Mouse (Mus musculus): ENCODE results near the gene Coro1c.
A peak's percentile ranks its signal among the peaks of the same experiment; 100 is the strongest.

The Coro1c gene

GRCm38 (mm10) chr5:113884750-113885149 lies 23.8 kb downstream of the Coro1c start:
- DNase-seq (ENCODE audit: low read depth, low spot score) = no peak

DNA sequence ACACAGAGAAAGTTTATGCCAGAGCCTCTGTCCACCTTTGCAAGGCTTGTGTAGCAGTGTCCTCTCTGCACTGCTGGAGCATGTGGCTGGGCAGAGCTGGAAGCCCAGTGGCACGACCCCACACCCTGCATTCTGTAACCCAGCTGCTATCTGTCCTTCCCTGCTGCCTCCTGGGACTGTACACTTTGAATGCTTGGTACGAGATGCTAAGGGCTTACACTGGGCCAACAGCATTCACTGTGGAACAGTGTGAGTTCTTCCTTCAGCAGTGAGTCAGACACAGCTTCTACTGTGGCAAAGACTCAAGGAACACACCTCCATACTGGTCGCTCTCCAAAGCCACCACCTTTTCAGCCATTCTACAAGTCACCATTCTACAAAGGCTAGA lies 25.2 kb downstream of the Coro1c start:
- no peak for DNase-seq (ENCODE audit: low read depth, low spot score)

GRCm38 (mm10) chr5:113882566-113883383 lies 25.8 kb downstream of the Coro1c start:
- no peak for DNase-seq (ENCODE audit: low read depth, low spot score)

DNA sequence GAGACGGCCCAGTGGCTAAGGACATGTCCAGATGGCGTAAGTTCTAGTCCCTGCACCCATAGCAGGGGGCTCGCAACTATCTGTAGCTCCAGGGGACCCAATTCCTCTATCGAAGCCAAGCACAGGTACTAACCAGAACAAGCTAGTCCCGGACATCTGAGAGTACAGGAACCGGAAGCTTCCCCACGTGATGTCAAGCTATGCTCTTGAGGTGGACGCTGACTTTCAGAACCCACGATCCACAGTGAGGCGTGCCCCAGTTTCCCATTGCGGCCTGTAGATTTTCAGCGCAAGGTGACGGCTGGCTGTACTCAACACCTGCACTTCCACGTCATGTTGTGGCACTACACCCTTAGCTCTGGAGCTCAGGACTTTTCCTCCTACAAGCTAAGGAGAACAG lies 27.4 kb downstream of the Coro1c start:
- DNase-seq (ENCODE audit: low read depth, low spot score) = no peak

- no peak for DNase-seq (ENCODE audit: low read depth, low spot score)
These were observed 29.5 kb downstream of the Coro1c start for GRCm38 (mm10) chr5:113878943-113879617.

DNA sequence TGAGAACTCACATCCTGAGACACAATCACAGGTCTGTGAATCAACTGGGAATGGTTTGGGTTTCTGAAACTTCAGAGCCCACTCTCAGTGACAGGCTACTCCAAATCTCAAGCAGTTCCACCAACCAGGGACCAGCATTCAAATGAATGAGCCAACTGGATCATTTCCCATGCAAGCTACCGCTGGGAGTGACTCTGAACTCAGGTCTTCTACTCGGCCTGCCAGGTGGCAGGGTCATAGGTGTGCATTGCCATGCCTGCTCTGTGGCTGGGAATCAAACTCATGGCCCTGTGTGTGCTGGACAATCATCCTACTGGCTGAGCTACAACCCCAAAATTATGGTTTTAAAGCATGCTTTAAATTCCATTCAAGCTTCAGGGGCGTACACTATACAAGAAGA lies 31.0 kb downstream of the Coro1c start:
- no peak for DNase-seq (ENCODE audit: low read depth, low spot score)

- no peak for DNase-seq (ENCODE audit: low read depth, low spot score)
These were observed 32.4 kb downstream of the Coro1c start for GRCm38 (mm10) chr5:113876176-113876575.

GRCm38 (mm10) chr5:113875625-113876024 lies 32.9 kb downstream of the Coro1c start:
- no peak for DNase-seq (ENCODE audit: low read depth, low spot score)

- no peak for DNase-seq (ENCODE audit: low read depth, low spot score)
These were observed 34.2 kb downstream of the Coro1c start for GRCm38 (mm10) chr5:113874063-113875024.

GRCm38 (mm10) chr5:113872936-113873912 lies 35.3 kb downstream of the Coro1c start:
- peak; percentile 66 for DNase-seq (ENCODE audit: low read depth, low spot score)

DNA sequence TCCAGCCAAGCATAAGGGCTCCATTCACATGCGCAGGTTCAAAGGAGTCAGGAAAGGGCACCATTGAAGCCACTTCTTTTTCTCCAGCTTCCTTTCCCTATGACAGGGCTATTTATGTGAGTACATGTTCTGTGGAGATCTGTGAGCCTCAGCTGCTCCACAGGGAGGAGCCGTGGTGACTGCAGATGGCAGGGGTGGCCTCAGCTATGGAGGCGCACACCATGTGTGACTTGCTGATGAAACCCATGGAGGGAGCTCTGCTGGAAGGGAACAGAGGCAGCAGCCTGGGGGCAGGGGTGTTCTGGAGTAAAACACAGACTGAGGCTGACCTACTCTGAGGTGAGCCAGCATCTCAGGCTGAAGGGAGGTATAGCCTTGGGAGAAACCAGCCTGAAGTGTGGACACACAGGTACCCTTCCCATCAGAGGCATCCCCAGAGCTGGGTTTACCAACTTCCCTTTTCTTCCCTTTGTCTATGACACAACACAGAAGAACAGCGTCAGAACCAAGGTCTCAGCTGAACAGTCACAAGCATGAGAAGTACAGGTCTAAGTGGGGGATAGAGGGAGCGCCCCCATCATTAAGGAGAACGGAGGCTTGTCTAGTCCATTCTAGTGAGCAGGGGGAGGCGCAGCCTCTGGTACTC lies 36.5 kb downstream of the Coro1c start:
- no peak for DNase-seq (ENCODE audit: low read depth, low spot score)

DNA sequence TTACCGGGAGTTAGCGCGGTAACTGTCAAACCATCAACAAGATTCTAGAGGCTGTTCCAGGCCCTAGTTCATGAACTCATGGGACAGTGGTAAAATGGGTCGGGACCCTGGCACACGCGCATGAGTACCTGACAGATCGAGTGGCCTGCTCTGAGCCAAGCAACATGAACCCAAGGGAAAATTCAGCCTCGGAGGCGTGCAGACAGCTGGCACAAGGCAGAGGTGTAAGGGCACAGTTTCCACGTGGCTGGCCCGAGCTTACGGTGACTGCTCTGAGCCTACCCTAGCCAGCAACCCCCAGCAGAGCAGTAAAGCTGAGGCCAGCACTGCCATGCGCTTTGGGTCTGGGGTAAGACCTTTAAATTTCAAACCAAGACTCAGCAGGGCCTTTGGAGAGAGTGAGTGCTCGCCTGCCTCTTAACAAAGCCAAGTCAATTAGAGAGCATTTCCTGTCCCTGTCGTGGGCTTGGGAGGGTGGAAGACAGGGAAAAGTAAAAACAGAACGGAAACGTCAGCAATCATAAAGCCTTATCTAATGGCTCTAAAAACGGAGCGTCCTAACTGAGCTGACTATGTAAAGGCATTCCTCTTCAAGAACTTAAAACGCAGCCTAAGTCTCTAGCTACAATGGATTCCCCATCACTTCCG lies 38.0 kb downstream of the Coro1c start:
- DNase-seq (ENCODE audit: low read depth, low spot score) = no peak

- no peak for DNase-seq (ENCODE audit: low read depth, low spot score)
These were observed 39.4 kb downstream of the Coro1c start for GRCm38 (mm10) chr5:113869132-113869531.

DNA sequence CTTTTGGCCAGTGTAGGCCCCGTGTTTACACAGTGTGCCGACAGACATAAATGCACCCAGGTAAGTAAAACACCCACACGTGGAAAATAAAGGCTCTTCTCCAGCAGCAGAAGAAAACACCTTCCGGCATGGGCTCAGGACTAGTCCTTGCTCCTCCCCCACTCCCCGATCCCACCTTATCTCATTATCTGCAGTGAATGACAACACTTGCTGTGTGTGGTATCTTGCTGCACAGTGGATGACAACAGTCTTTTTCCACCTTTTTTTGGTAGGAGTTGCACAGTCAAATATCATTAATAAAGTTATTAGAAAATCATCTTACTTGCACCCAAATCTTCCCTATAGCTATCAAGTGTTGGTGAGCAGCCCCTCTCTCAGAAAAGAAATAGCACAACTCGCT lies 43.6 kb downstream of the Coro1c start:
- DNase-seq (ENCODE audit: low read depth, low spot score) = no peak

DNA sequence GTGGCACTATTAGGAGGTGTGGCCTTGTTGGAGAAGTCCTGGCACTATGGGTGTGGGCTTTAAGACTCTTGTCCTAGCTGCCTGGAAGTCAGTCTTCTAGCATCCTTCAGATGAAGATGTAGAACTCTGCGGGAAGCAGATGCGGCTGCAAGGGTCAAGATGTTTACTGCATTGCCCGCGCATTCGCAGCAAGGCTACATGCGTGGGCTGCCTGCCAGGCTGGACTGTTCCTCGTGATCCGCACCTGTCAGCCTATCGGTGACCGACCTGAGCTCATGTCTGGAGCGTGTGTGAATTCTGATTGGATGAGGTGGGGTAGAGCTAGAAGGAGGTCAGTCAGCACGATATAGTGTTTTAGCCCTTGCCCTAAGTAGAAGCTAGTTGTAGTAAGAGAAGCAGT lies 44.6 kb downstream of the Coro1c start:
- no peak for DNase-seq (ENCODE audit: low read depth, low spot score)

DNA sequence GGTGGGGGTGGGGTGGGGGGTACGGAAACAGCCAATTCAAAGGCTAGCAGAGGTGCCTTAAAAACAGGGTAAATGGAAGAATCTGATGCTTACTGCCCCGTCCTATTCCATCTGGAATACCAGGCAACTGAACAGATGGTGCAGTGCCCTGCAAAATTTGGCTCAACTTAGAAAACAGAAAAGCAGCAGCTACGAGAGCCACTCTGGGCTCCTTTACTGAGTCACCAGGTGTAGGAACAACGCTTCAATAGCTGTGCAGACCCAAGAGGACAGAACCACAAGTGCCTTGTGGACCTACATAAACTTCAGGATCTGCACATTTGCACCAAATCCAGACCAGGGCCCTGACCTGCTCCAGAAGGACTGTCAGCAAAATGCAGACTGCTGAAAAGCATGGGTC lies 46.1 kb downstream of the Coro1c start:
- DNase-seq (ENCODE audit: low read depth, low spot score) = no peak

DNA sequence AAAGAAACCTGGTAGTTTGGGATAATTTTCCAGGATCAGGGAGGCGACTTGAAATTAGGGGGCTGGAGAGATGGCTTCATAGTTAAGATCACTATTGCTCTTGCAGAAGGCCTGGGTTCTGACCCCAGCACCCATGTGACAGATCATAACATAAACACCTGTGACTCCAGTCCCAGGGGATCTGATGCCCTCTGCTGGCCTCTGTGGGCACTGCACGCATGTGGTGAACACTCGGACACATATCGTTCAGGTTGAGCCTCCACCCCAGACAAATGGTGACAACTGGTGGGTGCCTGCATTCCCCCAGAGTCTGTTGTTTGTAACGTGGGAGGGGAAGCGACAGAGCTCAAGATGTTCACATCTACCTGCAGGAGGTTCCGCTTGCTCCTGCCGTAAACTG lies 47.3 kb downstream of the Coro1c start:
- peak; percentile 47 for DNase-seq (ENCODE audit: low read depth, low spot score)

DNA sequence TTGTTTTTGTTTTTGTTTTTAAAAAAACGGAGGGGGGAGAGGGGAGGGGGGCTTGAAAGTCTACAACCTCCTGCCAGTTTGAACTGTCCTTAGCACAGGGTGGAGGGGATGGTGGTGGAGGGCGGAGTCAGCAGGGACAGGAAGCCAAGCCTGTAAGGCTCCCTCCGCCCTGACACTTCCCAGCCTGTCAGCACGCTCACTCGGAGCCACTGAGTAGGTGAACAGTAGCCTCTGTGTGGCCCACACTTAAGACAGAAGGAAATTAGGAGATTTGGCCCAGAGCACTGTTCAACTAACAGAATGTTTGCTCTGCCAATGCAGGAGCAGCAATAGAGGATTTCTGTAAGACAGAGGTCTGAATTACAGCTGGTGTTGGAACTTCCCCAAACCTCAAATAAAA lies 49.6 kb downstream of the Coro1c start:
- peak; percentile 61 for DNase-seq (ENCODE audit: low read depth, low spot score)

DNA sequence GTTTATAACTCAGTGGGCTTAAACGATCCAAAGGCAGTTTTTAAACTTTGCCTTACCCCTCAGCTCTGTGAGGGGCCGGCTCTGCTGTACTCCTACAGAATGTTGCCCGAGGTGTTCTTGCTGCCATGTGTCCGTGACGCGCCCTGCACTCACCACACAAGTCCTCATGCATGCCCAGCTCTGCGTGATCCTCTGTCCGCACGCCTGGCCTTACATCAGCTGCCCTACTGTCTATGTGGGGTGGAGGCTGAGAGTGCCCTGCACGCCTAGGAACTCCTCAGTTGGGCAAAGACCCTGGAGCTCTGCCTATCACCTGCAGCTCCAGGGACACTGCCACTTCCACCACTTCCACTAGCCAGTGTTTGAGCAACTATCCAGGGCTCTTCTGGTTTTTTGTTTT lies 50.0 kb downstream of the Coro1c start:
- DNase-seq (ENCODE audit: low read depth, low spot score) = no peak

GRCm38 (mm10) chr5:113857631-113858030 lies 50.9 kb downstream of the Coro1c start:
- no peak for DNase-seq (ENCODE audit: low read depth, low spot score)

All from CD4-positive, CD25-positive, alpha-beta regulatory T cell, adult 2 months (primary cell).